25 mouse cellular contexts compared by ENCODE assay signal in genomic region chr14:22377148-22377547, GRCm38 (mm10).
"Had no signal": no experiment of that assay in that cellular context is flagged by ENCODE, and none has a peak within 500 bp of the region (broad histone marks: within the 10 kb centered on the region; RNA-seq: fewer than 3 reads in every experiment).

No protein-coding gene starts in this region.

- DNase-seq: gastrocnemius, postnatal 14 days; gastrocnemius, postnatal 36 days; heart, adult 2 months; heart, postnatal 10 days; heart, postnatal 4 days; kidney, adult 18-20 months; kidney, adult 9 months; kidney, postnatal 14 days; kidney, postnatal 36 days; layer of hippocampus, adult 9-11 months; layer of hippocampus, postnatal 36 days; left cerebral cortex, postnatal 4 days had no signal

- H3K4me1 ChIP-seq: heart, embryonic 12.5 days; hindbrain, embryonic 10.5 days; hindbrain, embryonic 12.5 days; intestine, embryonic 15.5 days; liver, embryonic 12.5 days had no signal

- H3K27ac ChIP-seq: heart, adult 2 months; hindbrain, embryonic 10.5 days; hindbrain, embryonic 12.5 days; hindbrain, embryonic 14.5 days; intestine, embryonic 15.5 days; kidney, embryonic 15.5 days; kidney, postnatal 0 days; limb, embryonic 13.5 days; limb, embryonic 15.5 days; liver, embryonic 12.5 days had no signal

- H3K27me3 ChIP-seq: heart, embryonic 12.5 days; hindbrain, embryonic 12.5 days; intestine, embryonic 15.5 days; limb, embryonic 13.5 days; limb, embryonic 15.5 days; liver, embryonic 12.5 days had no signal

- H3K4me3 ChIP-seq: heart, adult 2 months; heart, embryonic 12.5 days; hindbrain, embryonic 10.5 days; hindbrain, embryonic 12.5 days; intestine, embryonic 15.5 days; kidney, embryonic 15.5 days; limb, embryonic 13.5 days; limb, embryonic 15.5 days; liver, embryonic 12.5 days had no signal

- ATAC-seq: hindbrain, embryonic 16.5 days; inflammation-experienced regulatory T-cells, adult 6 months; intestine, embryonic 15.5 days; intestine, postnatal 0 days; liver, embryonic 12.5 days had no signal

- H3K36me3 ChIP-seq: heart, embryonic 12.5 days; hindbrain, embryonic 10.5 days; hindbrain, embryonic 12.5 days; intestine, embryonic 15.5 days; kidney, embryonic 15.5 days; limb, embryonic 13.5 days; limb, embryonic 15.5 days; liver, embryonic 12.5 days had no signal

- H3K9me3 ChIP-seq: heart, embryonic 12.5 days; hindbrain, embryonic 10.5 days; hindbrain, embryonic 12.5 days; intestine, embryonic 15.5 days; kidney, embryonic 15.5 days; limb, embryonic 13.5 days; limb, embryonic 15.5 days; liver, embryonic 12.5 days had no signal
